Mouse (Mus musculus): ENCODE measurements at regions not wholly inside any gene's neighbourhood (a gene's known extent, or its start where the extent isn't known, plus 50 kb on each side); places are given as distances from the start of the nearest gene placed in this dataset.

- H3K36me3 ChIP-seq (ENCODE audit: control insufficient read depth, insufficient read depth, low read length), result no peaks in the 10 kb centered on the region
Measured at GRCm38 (mm10) chr3:21990526-21990925, 85.9 kb upstream of the Tbl1xr1 start.

GRCm38 (mm10) chr3:21991681-21992152, 84.7 kb upstream of the Tbl1xr1 start:
- no peaks in the 10 kb centered on the region for H3K9me3 ChIP-seq (ENCODE audit: control insufficient read depth, low read length)
- WGBS, result 80% methylated on average over 9 of the region's 9 CpGs
- H3K27ac ChIP-seq (ENCODE audit: low read depth, low read length), result no peak overlapping the region
- H3K9ac ChIP-seq (replicated peaks; ENCODE audit: low read depth, low read length), result no peak overlapping the region
- ATAC-seq (ENCODE audit: low read depth), result no peak
- no peaks in the 10 kb centered on the region for H3K36me3 ChIP-seq (ENCODE audit: control insufficient read depth, insufficient read depth, low read length)
- no peak overlapping the region for H3K4me3 ChIP-seq (ENCODE audit: low read depth, low read length)
- no peaks in the 10 kb centered on the region for H3K4me1 ChIP-seq (ENCODE audit: control insufficient read depth, insufficient read depth, low read length)
- no peaks in the 10 kb centered on the region for H3K27me3 ChIP-seq (ENCODE audit: control insufficient read depth, insufficient read depth, low read length)
- H3K4me2 ChIP-seq (ENCODE audit: low read depth, low read length), result no peak overlapping the region

More at GRCm38 (mm10) chr3:21990526-21990925, 85.9 kb upstream of the Tbl1xr1 start:
- Histone ChIP-seq H3K4me2 (ENCODE audit: low read depth, low read length) (no peak overlapping the region), H3K9me3 (ENCODE audit: control insufficient read depth, low read length) (no peaks in the 10 kb centered on the region), H3K4me1 (ENCODE audit: control insufficient read depth, insufficient read depth, low read length) (no peaks in the 10 kb centered on the region), H3K27me3 (ENCODE audit: control insufficient read depth, insufficient read depth, low read length) (no peaks in the 10 kb centered on the region), H3K9ac (replicated peaks; ENCODE audit: low read depth, low read length) (no peak overlapping the region), H3K4me3 (ENCODE audit: low read depth, low read length) (no peak overlapping the region), H3K27ac (ENCODE audit: low read depth, low read length) (no peak overlapping the region)
- ATAC-seq (ENCODE audit: low read depth), result no peak
- WGBS, result 85% methylated on average over 4 of the region's 4 CpGs

- H3K9me3 ChIP-seq (ENCODE audit: control insufficient read depth, low read length), result no peaks in the 10 kb centered on the region
- WGBS, result 86% methylated on average over 5 of the region's 5 CpGs
- H3K4me3 ChIP-seq (ENCODE audit: low read depth, low read length), result no peak overlapping the region
- no peaks in the 10 kb centered on the region for H3K4me1 ChIP-seq (ENCODE audit: control insufficient read depth, insufficient read depth, low read length)
- no peak for ATAC-seq (ENCODE audit: low read depth)
- no peak overlapping the region for H3K4me2 ChIP-seq (ENCODE audit: low read depth, low read length)
- H3K27me3 ChIP-seq (ENCODE audit: control insufficient read depth, insufficient read depth, low read length), result no peaks in the 10 kb centered on the region
- H3K36me3 ChIP-seq (ENCODE audit: control insufficient read depth, insufficient read depth, low read length), result no peaks in the 10 kb centered on the region
- no peak overlapping the region for H3K27ac ChIP-seq (ENCODE audit: low read depth, low read length)
- no peak overlapping the region for H3K9ac ChIP-seq (replicated peaks; ENCODE audit: low read depth, low read length)
Measured at GRCm38 (mm10) chr3:21992203-21992602, 84.2 kb upstream of the Tbl1xr1 start.

- 92% methylated on average over 2 of the region's 2 CpGs for WGBS
- H3K27ac ChIP-seq (ENCODE audit: low read depth, low read length), result no peak overlapping the region
- H3K4me3 ChIP-seq (ENCODE audit: low read depth, low read length), result no peak overlapping the region
- H3K36me3 ChIP-seq (ENCODE audit: control insufficient read depth, insufficient read depth, low read length), result no peaks in the 10 kb centered on the region
- no peak overlapping the region for H3K9ac ChIP-seq (replicated peaks; ENCODE audit: low read depth, low read length)
- no peaks in the 10 kb centered on the region for H3K27me3 ChIP-seq (ENCODE audit: control insufficient read depth, insufficient read depth, low read length)
- no peaks in the 10 kb centered on the region for H3K9me3 ChIP-seq (ENCODE audit: control insufficient read depth, low read length)
- ATAC-seq (ENCODE audit: low read depth), result no peak
- no peak overlapping the region for H3K4me2 ChIP-seq (ENCODE audit: low read depth, low read length)
- H3K4me1 ChIP-seq (ENCODE audit: control insufficient read depth, insufficient read depth, low read length), result no peaks in the 10 kb centered on the region
Measured at GRCm38 (mm10) chr3:21993961-21994360, 82.5 kb upstream of the Tbl1xr1 start.

GRCm38 (mm10) chr3:21995566-21996391, 80.7 kb upstream of the Tbl1xr1 start:
- Histone ChIP-seq H3K4me3 (ENCODE audit: low read depth, low read length) (no peak overlapping the region), H3K4me2 (ENCODE audit: low read depth, low read length) (no peak overlapping the region), H3K9me3 (ENCODE audit: control insufficient read depth, low read length) (no peaks in the 10 kb centered on the region), H3K9ac (replicated peaks; ENCODE audit: low read depth, low read length) (no peak overlapping the region), H3K27me3 (ENCODE audit: control insufficient read depth, insufficient read depth, low read length) (no peaks in the 10 kb centered on the region), H3K4me1 (ENCODE audit: control insufficient read depth, insufficient read depth, low read length) (no peaks in the 10 kb centered on the region), H3K36me3 (ENCODE audit: control insufficient read depth, insufficient read depth, low read length) (no peaks in the 10 kb centered on the region), H3K27ac (ENCODE audit: low read depth, low read length) (no peak overlapping the region)
- WGBS, result 80% methylated on average over 8 of the region's 8 CpGs
- no peak for ATAC-seq (ENCODE audit: low read depth)

GRCm38 (mm10) chr3:21997387-21997786, 79.1 kb upstream of the Tbl1xr1 start:
- no peak for ATAC-seq (ENCODE audit: low read depth)

GRCm38 (mm10) chr3:22005456-22005855, 71.0 kb upstream of the Tbl1xr1 start:
- no peak overlapping the region for H3K9ac ChIP-seq (replicated peaks; ENCODE audit: low read depth, low read length)
- H3K27me3 ChIP-seq (ENCODE audit: control insufficient read depth, insufficient read depth, low read length), result no peaks in the 10 kb centered on the region
- H3K9me3 ChIP-seq (ENCODE audit: control insufficient read depth, low read length), result no peaks in the 10 kb centered on the region
- H3K4me1 ChIP-seq (ENCODE audit: control insufficient read depth, insufficient read depth, low read length), result no peaks in the 10 kb centered on the region
- ATAC-seq (ENCODE audit: low read depth), result no peak
- WGBS, result 77% methylated on average over 9 of the region's 9 CpGs
- no peaks in the 10 kb centered on the region for H3K36me3 ChIP-seq (ENCODE audit: control insufficient read depth, insufficient read depth, low read length)
- H3K27ac ChIP-seq (ENCODE audit: low read depth, low read length), result no peak overlapping the region
- H3K4me3 ChIP-seq (ENCODE audit: low read depth, low read length), result no peak overlapping the region
- no peak overlapping the region for H3K4me2 ChIP-seq (ENCODE audit: low read depth, low read length)

More at GRCm38 (mm10) chr3:21997387-21997786, 79.1 kb upstream of the Tbl1xr1 start:
- Histone ChIP-seq H3K27me3 (ENCODE audit: control insufficient read depth, insufficient read depth, low read length) (no peaks in the 10 kb centered on the region), H3K4me2 (ENCODE audit: low read depth, low read length) (no peak overlapping the region), H3K9me3 (ENCODE audit: control insufficient read depth, low read length) (no peaks in the 10 kb centered on the region), H3K9ac (replicated peaks; ENCODE audit: low read depth, low read length) (no peak overlapping the region), H3K36me3 (ENCODE audit: control insufficient read depth, insufficient read depth, low read length) (no peaks in the 10 kb centered on the region), H3K4me1 (ENCODE audit: control insufficient read depth, insufficient read depth, low read length) (no peaks in the 10 kb centered on the region), H3K4me3 (ENCODE audit: low read depth, low read length) (no peak overlapping the region), H3K27ac (ENCODE audit: low read depth, low read length) (no peak overlapping the region)
- WGBS, result 78% methylated on average over 3 of the region's 3 CpGs

- Histone ChIP-seq H3K36me3 (ENCODE audit: control insufficient read depth, insufficient read depth, low read length) (no peaks in the 10 kb centered on the region), H3K9ac (replicated peaks; ENCODE audit: low read depth, low read length) (no peak overlapping the region), H3K9me3 (ENCODE audit: control insufficient read depth, low read length) (no peaks in the 10 kb centered on the region), H3K4me2 (ENCODE audit: low read depth, low read length) (no peak overlapping the region), H3K27ac (ENCODE audit: low read depth, low read length) (no peak overlapping the region), H3K4me3 (ENCODE audit: low read depth, low read length) (no peak overlapping the region), H3K27me3 (ENCODE audit: control insufficient read depth, insufficient read depth, low read length) (no peaks in the 10 kb centered on the region), H3K4me1 (ENCODE audit: control insufficient read depth, insufficient read depth, low read length) (no peaks in the 10 kb centered on the region)
- WGBS, result 93% methylated on average over 1 of the region's 1 CpGs
- no peak for ATAC-seq (ENCODE audit: low read depth)
Measured at GRCm38 (mm10) chr3:22006113-22006512, 70.3 kb upstream of the Tbl1xr1 start.

- ATAC-seq (ENCODE audit: low read depth), result no peak
- Histone ChIP-seq H3K4me3 (ENCODE audit: low read depth, low read length) (no peak overlapping the region), H3K9me3 (ENCODE audit: control insufficient read depth, low read length) (no peaks in the 10 kb centered on the region), H3K9ac (replicated peaks; ENCODE audit: low read depth, low read length) (no peak overlapping the region), H3K27me3 (ENCODE audit: control insufficient read depth, insufficient read depth, low read length) (no peaks in the 10 kb centered on the region), H3K4me2 (ENCODE audit: low read depth, low read length) (no peak overlapping the region), H3K27ac (ENCODE audit: low read depth, low read length) (no peak overlapping the region), H3K4me1 (ENCODE audit: control insufficient read depth, insufficient read depth, low read length) (no peaks in the 10 kb centered on the region), H3K36me3 (ENCODE audit: control insufficient read depth, insufficient read depth, low read length) (no peaks in the 10 kb centered on the region)
- 96% methylated on average over 2 of the region's 2 CpGs for WGBS
Measured at GRCm38 (mm10) chr3:22006651-22007050, 69.8 kb upstream of the Tbl1xr1 start.

Measured in neural tube, embryonic 14.5 days (tissue).